Mouse (Mus musculus): ENCODE data around the gene Psma5.

Psma5 gene

DNA sequence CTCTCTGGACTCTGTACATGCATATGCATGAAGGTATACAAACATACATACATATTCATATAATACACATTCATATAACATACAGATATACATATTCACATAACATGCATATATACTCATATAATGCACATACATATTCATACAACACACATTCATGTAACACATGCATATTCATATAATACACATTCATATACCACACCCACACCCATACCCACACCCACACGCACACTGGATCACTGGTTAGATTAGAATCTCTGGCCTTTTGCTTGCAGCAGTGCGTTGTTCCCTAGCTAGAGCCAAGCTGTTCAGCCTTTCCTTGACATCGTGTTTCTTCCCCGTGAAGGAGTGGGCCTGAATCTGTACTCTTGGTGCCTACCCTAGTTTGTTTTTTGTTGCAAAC is 48.0 kb downstream of the Psma5 start:
- DNase-seq (ENCODE audit: low spot score in 2 of 2) = no peak

DNA sequence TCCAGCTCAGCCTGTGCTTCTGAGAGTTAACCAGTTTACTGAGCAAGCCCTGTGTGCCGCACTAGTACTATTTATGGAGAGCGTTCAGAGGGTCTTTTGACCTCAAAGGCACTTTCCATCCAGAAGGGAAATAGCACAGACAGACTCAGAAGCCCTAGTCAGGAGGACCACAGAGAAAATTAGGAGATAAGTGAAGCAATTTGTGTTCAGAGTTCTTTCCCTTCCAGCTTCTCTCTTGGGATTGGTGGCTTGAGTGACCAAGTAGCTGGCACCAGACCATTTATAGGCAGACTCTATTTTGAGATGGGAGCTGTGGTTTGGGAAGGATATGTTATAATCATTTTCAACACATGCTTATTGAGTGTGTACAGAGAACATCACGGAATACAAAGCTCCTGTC is 49.7 kb downstream of the Psma5 start:
- no peak for DNase-seq (ENCODE audit: low spot score in 2 of 2)

DNA sequence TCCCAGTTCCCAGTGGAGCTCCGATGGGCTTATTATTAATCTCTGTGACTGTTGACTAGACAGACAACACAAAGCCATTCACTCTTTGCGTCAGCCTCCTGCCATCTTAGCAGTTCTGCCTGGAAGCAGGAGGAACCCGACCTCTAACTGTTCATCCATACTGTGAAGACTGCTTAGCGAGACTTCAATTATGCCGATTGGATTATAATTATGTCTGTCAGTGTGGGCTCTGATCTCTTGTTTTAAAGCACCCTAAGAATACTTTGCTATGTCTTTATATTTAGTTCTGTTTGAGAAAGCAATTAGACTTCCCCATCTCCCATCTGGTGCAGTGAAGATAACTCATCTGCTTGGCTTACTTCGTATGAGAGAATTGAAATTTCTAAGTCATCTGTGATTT is 50.8 kb downstream of the Psma5 start:
- no peak for DNase-seq (ENCODE audit: low spot score in 2 of 2)

DNA sequence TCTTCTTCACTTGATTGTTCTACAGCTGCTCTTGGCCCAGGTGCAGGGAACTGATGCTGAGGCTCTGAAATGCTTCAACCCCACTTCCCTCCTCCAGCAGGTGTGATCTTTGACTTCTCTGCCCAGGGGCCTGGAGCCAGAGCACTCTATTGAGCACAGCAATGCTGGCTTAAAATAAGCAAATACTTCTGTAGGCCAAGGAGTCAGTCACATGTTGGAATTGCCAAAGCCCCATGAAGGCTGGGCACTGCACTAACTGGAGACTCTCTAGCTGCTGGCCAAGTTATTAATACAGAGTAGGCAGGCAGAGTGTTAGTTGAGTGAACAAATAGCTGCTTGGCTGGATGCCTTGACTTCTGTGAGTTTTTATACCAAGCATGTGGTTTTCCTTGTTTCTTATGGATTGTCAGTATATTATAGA is 54.2 kb downstream of the Psma5 start:
- DNase-seq (ENCODE audit: low spot score in 2 of 2) = no peak

DNA sequence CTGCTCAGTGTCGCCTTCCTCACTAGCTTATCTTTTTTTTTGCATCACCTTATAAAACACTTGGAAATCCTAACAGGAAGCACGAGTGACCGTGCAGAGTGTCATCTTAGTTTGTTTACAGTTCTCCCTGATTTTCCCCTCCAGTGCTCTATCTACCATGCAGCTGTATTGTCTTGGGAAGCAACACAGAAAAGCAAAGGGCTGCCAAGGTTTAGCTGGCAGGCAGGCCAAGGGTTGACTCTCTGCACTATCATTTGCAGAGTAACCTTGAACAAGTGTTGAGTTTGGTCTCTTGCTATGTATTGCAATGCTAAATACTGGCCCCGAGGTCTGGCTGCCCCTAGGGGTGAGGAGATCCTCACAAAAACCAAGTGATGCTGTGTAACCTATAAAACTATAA is 55.0 kb downstream of the Psma5 start:
- no peak for DNase-seq (ENCODE audit: low spot score in 2 of 2)

DNA sequence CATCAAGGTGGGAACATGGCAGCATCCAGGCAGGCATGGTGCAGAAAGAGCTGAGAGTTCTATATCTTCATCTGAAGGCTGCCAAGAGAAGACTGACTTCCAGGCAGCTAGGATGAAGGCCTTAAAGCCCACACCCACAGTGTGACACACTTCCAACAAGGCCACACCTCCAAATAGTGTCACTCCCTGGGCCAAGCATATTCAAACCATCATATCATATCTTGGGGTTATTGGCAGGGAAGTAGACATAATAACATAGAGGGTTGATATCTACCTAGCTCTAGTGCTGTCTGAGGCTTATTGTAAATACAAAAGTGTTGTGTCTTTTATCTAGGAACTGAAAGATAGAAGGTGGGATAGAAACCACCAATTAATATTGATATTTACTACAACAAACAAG is 55.7 kb downstream of the Psma5 start:
- no peak for DNase-seq (ENCODE audit: low spot score in 2 of 2)

DNA sequence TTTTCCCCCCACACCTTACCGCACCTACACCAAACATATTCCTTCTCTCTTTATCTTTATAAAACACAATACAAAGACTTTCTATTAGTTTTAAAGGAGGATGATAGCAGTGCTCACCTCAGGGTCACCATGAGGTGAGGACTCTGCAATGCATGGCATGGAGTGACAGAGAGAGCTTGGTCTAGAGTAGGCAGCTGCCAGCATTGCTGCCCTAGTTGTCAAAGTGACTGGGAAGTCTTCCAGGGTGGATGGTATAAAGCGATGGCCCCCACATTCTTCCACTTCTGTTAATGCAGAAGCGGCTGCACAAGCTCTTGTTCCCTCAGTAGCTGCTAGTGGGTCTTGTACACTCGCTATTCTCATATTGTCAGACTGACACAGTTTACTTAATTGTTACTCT is 56.4 kb downstream of the Psma5 start:
- DNase-seq (ENCODE audit: low spot score in 2 of 2) = no peak

DNA sequence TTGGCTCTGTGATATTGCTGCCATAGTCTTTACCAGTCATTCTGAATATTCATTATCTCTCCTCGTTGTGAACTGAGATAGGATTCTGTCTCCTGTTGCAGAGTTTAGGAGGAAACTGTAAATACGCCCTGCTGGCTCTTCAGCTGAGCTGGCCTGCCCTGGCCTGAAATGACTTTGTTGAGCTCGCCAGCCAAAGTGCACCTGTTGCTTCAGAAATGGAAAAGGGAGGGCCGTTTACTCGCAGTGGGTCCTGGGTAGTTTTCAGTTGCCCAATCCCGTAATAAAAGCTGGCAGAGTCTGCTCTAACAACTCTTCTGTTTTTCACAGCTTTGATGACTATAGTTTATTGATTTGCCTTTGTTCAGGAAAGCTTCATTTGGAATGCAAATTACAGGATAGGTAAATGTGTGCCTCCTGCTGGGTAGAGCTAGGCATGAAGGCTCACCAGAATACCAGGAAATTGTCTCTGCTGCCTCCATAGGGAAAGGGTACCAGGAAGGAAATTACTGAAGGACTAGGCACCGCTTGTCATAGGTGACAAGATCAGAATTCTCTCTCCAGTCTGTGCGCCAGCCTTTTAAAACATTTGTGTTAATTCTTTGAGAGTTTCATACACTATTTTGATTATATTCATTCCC is 57.4 kb downstream of the Psma5 start:
- no peak for DNase-seq (ENCODE audit: low spot score in 2 of 2)

DNA sequence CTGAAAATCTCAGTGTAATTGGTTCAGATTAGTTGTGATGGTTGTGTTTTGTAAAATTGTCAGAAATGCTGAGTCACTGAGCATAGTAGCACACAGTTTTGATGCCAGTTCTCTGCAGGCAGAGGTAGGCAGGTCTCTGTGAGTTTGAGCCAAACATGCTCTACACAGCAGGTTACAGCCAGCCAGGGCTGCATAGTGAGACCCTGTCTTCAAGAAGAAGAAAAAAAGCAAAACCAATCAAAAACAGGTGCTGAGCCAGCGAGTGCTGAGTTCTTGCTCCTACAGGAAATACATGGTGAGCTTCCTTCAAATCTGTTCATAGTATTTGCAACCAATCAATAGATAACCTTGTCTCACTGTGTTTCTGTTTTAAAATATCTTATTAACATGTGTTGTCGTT is 61.8 kb downstream of the Psma5 start:
- DNase-seq (ENCODE audit: low spot score in 2 of 2) = no peak

DNA sequence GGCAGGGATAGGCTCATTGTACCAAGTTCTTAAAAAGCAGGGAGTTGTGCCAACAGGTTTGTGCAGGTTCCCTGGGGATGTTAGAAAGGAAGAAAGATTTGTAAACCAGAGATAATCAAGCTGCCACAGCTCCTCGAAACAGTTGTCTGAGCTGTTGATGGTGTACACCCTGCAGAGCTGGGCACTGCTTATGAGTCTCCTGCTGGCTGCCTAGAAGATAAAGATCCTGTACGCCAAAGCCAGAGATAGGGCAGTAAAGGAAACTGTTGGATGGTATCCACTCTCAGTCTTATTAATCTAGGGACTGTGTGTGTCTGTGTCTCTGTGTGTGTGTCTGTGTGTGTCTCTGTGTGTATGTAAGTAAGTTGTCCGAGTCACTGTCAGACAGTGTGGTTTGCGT is 64.9 kb downstream of the Psma5 start:
- DNase-seq (ENCODE audit: low spot score in 2 of 2) = no peak

DNA sequence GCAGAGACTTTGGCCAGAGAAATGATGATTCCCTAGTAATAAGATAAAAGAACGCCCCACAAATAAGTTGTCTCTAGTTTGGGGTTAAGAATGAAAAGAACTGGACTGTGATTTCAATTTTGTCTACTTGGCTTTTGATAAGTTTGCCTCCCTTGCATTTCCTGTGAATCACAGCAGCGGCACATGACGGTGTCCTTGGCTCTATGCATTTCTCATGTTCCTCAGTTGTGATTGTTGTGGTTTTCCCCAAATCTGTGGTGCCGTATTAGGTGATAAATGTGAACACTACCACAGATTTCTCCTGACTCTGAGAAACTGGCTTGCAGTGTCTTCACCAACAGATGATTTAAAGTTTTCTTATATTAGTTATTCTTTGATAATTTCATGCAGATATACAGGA is 65.4 kb downstream of the Psma5 start:
- DNase-seq (ENCODE audit: low spot score in 2 of 2) = no peak

DNA sequence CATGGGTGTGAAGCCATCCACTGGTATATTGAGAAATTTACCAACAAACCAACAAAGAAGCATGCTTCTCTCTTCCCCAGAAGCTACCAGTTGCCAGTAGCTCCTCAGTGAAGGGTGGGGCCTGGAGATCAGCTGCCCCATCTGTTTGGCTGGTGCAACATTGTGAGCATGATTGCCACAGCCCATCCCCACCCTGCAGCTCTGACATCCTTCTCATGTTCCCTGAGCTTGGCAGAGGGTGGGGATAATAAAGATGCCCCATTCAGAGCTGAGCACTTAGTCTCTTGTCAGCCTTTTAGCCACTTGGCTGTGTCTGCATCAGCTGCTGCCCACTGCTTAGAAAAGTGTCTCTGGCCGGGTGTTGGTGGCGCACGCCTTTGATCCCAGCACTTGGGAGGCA is 66.2 kb downstream of the Psma5 start:
- peak in 1 of 2 experiments; percentile 50 for DNase-seq (ENCODE audit: low spot score in 2 of 2)

DNA sequence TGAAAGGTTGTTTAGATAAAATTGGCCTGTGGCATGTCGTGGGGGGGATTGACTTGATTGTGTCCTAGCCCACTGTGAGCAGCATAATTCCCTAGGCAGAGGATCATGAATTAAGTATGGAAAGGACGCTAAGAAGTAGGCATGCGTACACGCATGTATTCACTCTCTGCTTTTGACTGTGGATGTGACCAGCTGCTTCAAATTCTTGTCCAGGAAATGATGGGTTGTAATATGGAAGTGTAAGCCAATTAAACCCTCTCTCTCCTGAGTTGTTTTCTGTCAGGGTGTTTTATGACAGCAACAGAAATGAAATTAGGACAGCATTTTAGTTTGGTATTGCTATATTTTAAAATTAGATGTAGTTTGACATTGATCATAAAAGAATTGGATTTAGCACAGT is 68.1 kb downstream of the Psma5 start:
- no peak for DNase-seq (ENCODE audit: low spot score in 2 of 2)

DNA sequence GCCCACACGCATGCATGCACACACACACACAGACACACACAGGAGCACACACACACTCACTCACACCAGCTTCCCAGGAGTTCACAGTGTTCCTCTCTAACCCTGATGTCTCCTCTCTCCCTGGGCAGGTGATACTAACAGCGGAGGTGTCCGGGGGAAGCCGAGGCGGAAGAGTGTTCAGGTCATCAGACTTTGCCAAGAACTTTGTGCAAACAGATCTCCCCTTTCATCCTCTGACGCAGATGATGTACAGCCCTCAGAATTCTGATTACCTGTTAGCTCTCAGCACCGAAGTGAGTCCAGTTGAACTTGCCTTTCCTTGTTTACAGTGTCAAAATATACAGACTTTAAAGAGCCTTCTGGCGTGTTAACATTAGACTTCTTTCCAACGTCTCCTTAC is 68.8 kb downstream of the Psma5 start:
- DNase-seq (ENCODE audit: low spot score in 2 of 2) = no peak

DNA sequence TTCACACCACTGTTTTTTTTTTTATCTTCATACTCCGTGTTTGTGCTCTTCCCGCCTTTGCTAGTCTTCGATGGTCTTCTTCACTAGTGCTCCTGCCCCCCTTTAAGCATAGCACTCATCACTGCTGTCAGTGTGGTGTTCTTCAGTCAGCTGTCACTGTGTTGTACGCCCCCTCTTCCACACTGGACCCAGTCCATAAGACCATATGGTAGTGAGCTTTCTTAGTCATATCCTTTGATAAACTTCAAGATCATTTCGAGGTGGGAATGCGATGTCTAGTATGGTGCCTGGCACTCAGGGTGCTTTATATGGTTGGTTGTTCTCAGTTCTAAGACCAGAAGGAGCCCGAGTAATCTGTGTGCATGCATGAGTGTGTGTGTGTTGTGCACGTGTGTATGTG is 70.5 kb downstream of the Psma5 start:
- no peak for DNase-seq (ENCODE audit: low spot score in 2 of 2)

DNA sequence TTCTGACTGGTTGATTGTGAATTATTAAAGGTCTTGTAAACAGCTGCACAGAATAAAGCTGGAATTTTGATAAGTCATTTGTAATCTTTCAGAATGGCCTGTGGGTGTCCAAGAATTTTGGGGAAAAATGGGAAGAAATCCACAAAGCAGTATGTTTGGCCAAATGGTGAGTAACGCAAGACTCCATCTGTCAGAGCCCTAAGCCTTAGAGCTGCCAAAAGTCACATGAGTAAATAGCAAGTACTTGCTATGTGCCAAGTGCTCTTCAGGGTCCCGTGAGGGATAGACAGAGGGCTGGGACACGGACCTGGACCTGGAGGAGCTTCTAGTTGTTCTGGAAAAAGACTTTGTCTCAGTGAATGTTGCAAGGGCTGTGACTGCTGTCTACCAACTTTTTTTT is 71.2 kb downstream of the Psma5 start:
- no peak for DNase-seq (ENCODE audit: low spot score in 2 of 2)

DNA sequence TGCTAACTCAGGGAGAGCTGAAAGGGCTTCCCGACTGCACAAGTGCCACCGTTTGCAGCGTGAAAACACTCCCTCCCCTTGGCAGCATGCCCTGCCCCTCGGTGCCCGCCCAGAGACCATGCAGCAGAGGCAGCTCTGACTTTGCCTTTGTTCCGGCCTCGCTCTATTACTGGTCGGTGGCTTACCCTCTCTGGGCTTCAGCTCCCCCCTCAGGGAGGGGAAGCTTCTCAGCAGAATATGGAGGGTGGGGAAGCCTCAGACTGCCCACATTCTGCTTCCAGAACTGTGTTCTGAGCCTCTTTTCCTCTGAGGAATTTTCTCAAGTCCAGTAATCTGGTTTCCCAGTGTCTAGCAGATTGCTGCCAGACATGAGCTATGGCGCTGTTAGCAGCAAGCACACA is 71.7 kb downstream of the Psma5 start:
- DNase-seq (ENCODE audit: low spot score in 2 of 2) = peak in 1 of 2 experiments; percentile 59
